ENCODE assay signal across 16 mouse cellular contexts in genomic region chr3:159851980-159852379, GRCm38 (mm10). TPM values are rescaled to one million over a fixed set of nuclear protein-coding genes. Genes with fewer than 3 reads are reported as not detected.
A peak's percentile ranks its signal among the peaks of the same experiment; 100 is the strongest.
DNase-seq lines count a peak whose midpoint lies in the region; ATAC-seq and TF ChIP-seq lines count a peak whose summit lies in the region.
"Had no signal": no experiment of that assay in that cellular context is flagged by ENCODE, and none has a peak within 500 bp of the region (broad histone marks: within the 10 kb centered on the region; RNA-seq: fewer than 3 reads in every experiment).

No protein-coding gene starts in this region.

- no peaks in the 10 kb centered on the region for H3K36me3 ChIP-seq in midbrain, postnatal 0 days (ENCODE audit: insufficient read depth, low read length)
- H3K36me3 ChIP-seq in midbrain, embryonic 14.5 days (ENCODE audit: control insufficient read depth, insufficient read depth, low read length) = no peaks in the 10 kb centered on the region
- H3K36me3 ChIP-seq in embryonic facial prominence, embryonic 12.5 days = no peaks in the 10 kb centered on the region
- no peaks in the 10 kb centered on the region for H3K36me3 ChIP-seq in hindbrain, embryonic 14.5 days (replicated peaks; ENCODE audit: control insufficient read depth, insufficient read depth)
- no peaks in the 10 kb centered on the region for H3K36me3 ChIP-seq in heart, embryonic 12.5 days
- no peaks in the 10 kb centered on the region for H3K36me3 ChIP-seq in kidney, embryonic 16.5 days (ENCODE audit: insufficient read depth, low read length)
- H3K36me3 ChIP-seq: embryonic facial prominence, embryonic 15.5 days; heart, embryonic 13.5 days had no signal

- WGBS in midbrain, postnatal 0 days = 49% methylated on average over 2 of the region's 2 CpGs
- WGBS in midbrain, embryonic 14.5 days = 49% methylated on average over 2 of the region's 2 CpGs
- WGBS in embryonic facial prominence, embryonic 12.5 days = 65% methylated on average over 2 of the region's 2 CpGs
- 12% methylated on average over 2 of the region's 2 CpGs for WGBS in hindbrain, embryonic 14.5 days
- WGBS in heart, embryonic 12.5 days = 79% methylated on average over 2 of the region's 2 CpGs
- WGBS in kidney, embryonic 16.5 days = 66% methylated on average over 2 of the region's 2 CpGs

- DNase-seq in midbrain, postnatal 0 days (ENCODE audit: low spot score) = peak; percentile 70
- DNase-seq in midbrain, embryonic 14.5 days = no peak
- DNase-seq in hindbrain, embryonic 14.5 days (ENCODE audit: low spot score) = peak; percentile 54
- no peak for DNase-seq in thymus, postnatal 4 days
- DNase-seq: adrenal gland, postnatal 25 days; cerebellum, adult 18-20 months; gastrocnemius, adult 2 months; kidney, postnatal 36 days; thymus, postnatal 25 days had no signal

- no peaks in the 10 kb centered on the region for H3K4me1 ChIP-seq in midbrain, postnatal 0 days (ENCODE audit: insufficient read depth, low read length)
- no peaks in the 10 kb centered on the region for H3K4me1 ChIP-seq in midbrain, embryonic 14.5 days (ENCODE audit: control insufficient read depth, insufficient read depth, low read length)
- H3K4me1 ChIP-seq in embryonic facial prominence, embryonic 12.5 days = peaks cover 5% of the 10 kb centered on the region; the same call in 1 of the 2 replicates
- H3K4me1 ChIP-seq in hindbrain, embryonic 14.5 days (replicated peaks; ENCODE audit: control insufficient read depth, insufficient read depth, low read length) = no peaks in the 10 kb centered on the region
- H3K4me1 ChIP-seq in heart, embryonic 12.5 days (replicated peaks) = 0 out of 2 replicates have a peak, but pooled peaks cover 5% of the 10 kb centered on the region
- peaks cover 6% of the 10 kb centered on the region; the same call in 1 of the 2 replicates for H3K4me1 ChIP-seq in kidney, embryonic 16.5 days (ENCODE audit: insufficient read depth, low read length)
- H3K4me1 ChIP-seq: embryonic facial prominence, embryonic 15.5 days had no signal

- no peak overlapping the region for H3K4me2 ChIP-seq in midbrain, postnatal 0 days (ENCODE audit: low read depth, low read length, poor library complexity, severe bottlenecking)
- H3K4me2 ChIP-seq in midbrain, embryonic 14.5 days (ENCODE audit: low read length) = no peak overlapping the region
- no peak overlapping the region for H3K4me2 ChIP-seq in embryonic facial prominence, embryonic 12.5 days (replicated peaks)
- H3K4me2 ChIP-seq in hindbrain, embryonic 14.5 days (replicated peaks) = no peak overlapping the region
- no peak overlapping the region for H3K4me2 ChIP-seq in heart, embryonic 12.5 days
- H3K4me2 ChIP-seq in kidney, embryonic 16.5 days (replicated peaks; ENCODE audit: low read depth, low read length) = no peak overlapping the region
- H3K4me2 ChIP-seq: embryonic facial prominence, embryonic 15.5 days; heart, embryonic 13.5 days; liver, embryonic 11.5 days had no signal

- no peak overlapping the region for H3K4me3 ChIP-seq in midbrain, postnatal 0 days (ENCODE audit: low read depth, low read length)
- H3K4me3 ChIP-seq in midbrain, embryonic 14.5 days (replicated peaks; ENCODE audit: low read depth, low read length) = no peak overlapping the region
- H3K4me3 ChIP-seq in embryonic facial prominence, embryonic 12.5 days = no peak overlapping the region
- no peak overlapping the region for H3K4me3 ChIP-seq in hindbrain, embryonic 14.5 days (replicated peaks; ENCODE audit: low read length)
- no peak overlapping the region for H3K4me3 ChIP-seq in heart, embryonic 12.5 days
- H3K4me3 ChIP-seq in kidney, embryonic 16.5 days (ENCODE audit: low read length) = no peak overlapping the region
- H3K4me3 ChIP-seq: embryonic facial prominence, embryonic 15.5 days; gastrocnemius, adult 2 months; heart, embryonic 13.5 days had no signal

- TF ChIP-seq CTCF in midbrain, postnatal 0 days (IDR thresholded peaks at IDR 0.05) = no peak

- ATAC-seq in midbrain, postnatal 0 days (ENCODE audit: low FRiP score) = no peak
- ATAC-seq in midbrain, embryonic 14.5 days (ENCODE audit: low FRiP score, low TSS enrichment) = no peak
- peak; percentile 80; the same call in 1 of the 2 replicates for ATAC-seq in embryonic facial prominence, embryonic 12.5 days (ENCODE audit: insufficient number of reproducible peaks, insufficient read depth, low FRiP score, low TSS enrichment)
- ATAC-seq in hindbrain, embryonic 14.5 days (ENCODE audit: low FRiP score) = peak; percentile 84
- ATAC-seq in heart, embryonic 12.5 days (ENCODE audit: insufficient number of reproducible peaks, low FRiP score) = no peak
- ATAC-seq in kidney, embryonic 16.5 days (ENCODE audit: low FRiP score, low TSS enrichment) = no peak
- ATAC-seq: inflammation-experienced regulatory T-cells, adult 6 months had no signal

- H3K9me3 ChIP-seq in midbrain, postnatal 0 days (ENCODE audit: low read length) = no peaks in the 10 kb centered on the region
- no peaks in the 10 kb centered on the region for H3K9me3 ChIP-seq in midbrain, embryonic 14.5 days (ENCODE audit: control insufficient read depth, low read length)
- no peaks in the 10 kb centered on the region for H3K9me3 ChIP-seq in embryonic facial prominence, embryonic 12.5 days
- H3K9me3 ChIP-seq in hindbrain, embryonic 14.5 days (ENCODE audit: control insufficient read depth, low read length) = no peaks in the 10 kb centered on the region
- no peaks in the 10 kb centered on the region for H3K9me3 ChIP-seq in heart, embryonic 12.5 days (replicated peaks)
- no peaks in the 10 kb centered on the region for H3K9me3 ChIP-seq in kidney, embryonic 16.5 days (ENCODE audit: low read length)
- H3K9me3 ChIP-seq: embryonic facial prominence, embryonic 15.5 days; heart, embryonic 13.5 days had no signal

- no peaks in the 10 kb centered on the region for H3K27me3 ChIP-seq in midbrain, postnatal 0 days (ENCODE audit: insufficient read depth, low read length)
- no peaks in the 10 kb centered on the region for H3K27me3 ChIP-seq in midbrain, embryonic 14.5 days (ENCODE audit: control insufficient read depth, insufficient read depth, low read length)
- no peaks in the 10 kb centered on the region for H3K27me3 ChIP-seq in embryonic facial prominence, embryonic 12.5 days
- no peaks in the 10 kb centered on the region; the same call in 1 of the 2 replicates for H3K27me3 ChIP-seq in hindbrain, embryonic 14.5 days (ENCODE audit: control insufficient read depth, insufficient read depth, low read length)
- no peaks in the 10 kb centered on the region for H3K27me3 ChIP-seq in heart, embryonic 12.5 days (replicated peaks)
- H3K27me3 ChIP-seq in kidney, embryonic 16.5 days (ENCODE audit: insufficient read depth, low read length) = no peaks in the 10 kb centered on the region
- H3K27me3 ChIP-seq: embryonic facial prominence, embryonic 15.5 days; heart, embryonic 13.5 days had no signal

- no peak overlapping the region for H3K9ac ChIP-seq in midbrain, postnatal 0 days (replicated peaks; ENCODE audit: low read length, poor library complexity, severe bottlenecking)
- no peak overlapping the region for H3K9ac ChIP-seq in midbrain, embryonic 14.5 days (replicated peaks; ENCODE audit: low read length)
- no peak overlapping the region for H3K9ac ChIP-seq in embryonic facial prominence, embryonic 12.5 days
- no peak overlapping the region for H3K9ac ChIP-seq in hindbrain, embryonic 14.5 days
- H3K9ac ChIP-seq in heart, embryonic 12.5 days = no peak overlapping the region
- H3K9ac ChIP-seq in kidney, embryonic 16.5 days (replicated peaks; ENCODE audit: low read length) = no peak overlapping the region
- H3K9ac ChIP-seq: embryonic facial prominence, embryonic 15.5 days; heart, embryonic 13.5 days had no signal

- H3K27ac ChIP-seq in midbrain, postnatal 0 days (ENCODE audit: low read depth, low read length) = no peak overlapping the region
- no peak overlapping the region for H3K27ac ChIP-seq in midbrain, embryonic 14.5 days (replicated peaks; ENCODE audit: low read depth, low read length)
- H3K27ac ChIP-seq in embryonic facial prominence, embryonic 12.5 days = no peak overlapping the region
- no peak overlapping the region for H3K27ac ChIP-seq in hindbrain, embryonic 14.5 days
- no peak overlapping the region for H3K27ac ChIP-seq in heart, embryonic 12.5 days (ENCODE audit: poor library complexity, severe bottlenecking)
- H3K27ac ChIP-seq in kidney, embryonic 16.5 days (ENCODE audit: low read length) = no peak overlapping the region
- H3K27ac ChIP-seq: embryonic facial prominence, embryonic 15.5 days; gastrocnemius, adult 2 months; heart, embryonic 13.5 days had no signal

RNA-seq across cellular contexts. Expression of gene Wls, which starts 12.5 kb away (rescaled TPM):
- total RNA-seq in midbrain, postnatal 0 days (2014; rRNA removed) = 40.6 and 61.9 TPM in 2 replicates
- polyA plus RNA-seq in midbrain, postnatal 0 days (2015; fragmentation: Nextera tagmentation; extraction: Ambion mirVana) = 55.7 and 58.9 TPM in 2 replicates
- 59.5 and 104 TPM in 2 replicates for polyA plus RNA-seq in midbrain, embryonic 14.5 days (2014; fragmentation: Nextera tagmentation; extraction: Ambion mirVana)
- 148 and 164 TPM in 2 replicates for polyA plus RNA-seq in embryonic facial prominence, embryonic 12.5 days (2016; fragmentation: Nextera tagmentation; extraction: Ambion mirVana)
- 87.9 and 98.1 TPM in 2 replicates for polyA plus RNA-seq in hindbrain, embryonic 14.5 days (2014; fragmentation: Nextera tagmentation; extraction: Ambion mirVana)
- 148 and 153 TPM in 2 replicates for polyA plus RNA-seq in heart, embryonic 12.5 days (2016; fragmentation: Nextera tagmentation; extraction: Ambion mirVana)
- polyA plus RNA-seq in kidney, embryonic 16.5 days (2015; fragmentation: Nextera tagmentation; extraction: Ambion mirVana) = 138 and 147 TPM in 2 replicates

Comparison
In these comparisons a context has a peak if more than half of its experiments do, and no peak if none do; other contexts are left out.
1. DNase-seq: peak in midbrain, postnatal 0 days (single experiment) and hindbrain, embryonic 14.5 days (single experiment); none in midbrain, embryonic 14.5 days (single experiment) and thymus, postnatal 4 days (single experiment).
2. ATAC-seq: peak in embryonic facial prominence, embryonic 12.5 days (single experiment) and hindbrain, embryonic 14.5 days (single experiment); none in midbrain, postnatal 0 days (single experiment), midbrain, embryonic 14.5 days (single experiment), heart, embryonic 12.5 days (single experiment) and kidney, embryonic 16.5 days (single experiment).